Mouse (Mus musculus) regulatory T cell (primary cell): ENCODE data around the gene Tmem242.

Experiments used
- in situ Hi-C: fragments of 300-600 bp; cut with MboI, MseI; formaldehyde crosslinking; loops from one replicate; pipeline ENCODE4 v1.15.1; 2025; ENCODE audit warnings: high pct_unique_total_duplicates

The Tmem242 gene

DNA sequence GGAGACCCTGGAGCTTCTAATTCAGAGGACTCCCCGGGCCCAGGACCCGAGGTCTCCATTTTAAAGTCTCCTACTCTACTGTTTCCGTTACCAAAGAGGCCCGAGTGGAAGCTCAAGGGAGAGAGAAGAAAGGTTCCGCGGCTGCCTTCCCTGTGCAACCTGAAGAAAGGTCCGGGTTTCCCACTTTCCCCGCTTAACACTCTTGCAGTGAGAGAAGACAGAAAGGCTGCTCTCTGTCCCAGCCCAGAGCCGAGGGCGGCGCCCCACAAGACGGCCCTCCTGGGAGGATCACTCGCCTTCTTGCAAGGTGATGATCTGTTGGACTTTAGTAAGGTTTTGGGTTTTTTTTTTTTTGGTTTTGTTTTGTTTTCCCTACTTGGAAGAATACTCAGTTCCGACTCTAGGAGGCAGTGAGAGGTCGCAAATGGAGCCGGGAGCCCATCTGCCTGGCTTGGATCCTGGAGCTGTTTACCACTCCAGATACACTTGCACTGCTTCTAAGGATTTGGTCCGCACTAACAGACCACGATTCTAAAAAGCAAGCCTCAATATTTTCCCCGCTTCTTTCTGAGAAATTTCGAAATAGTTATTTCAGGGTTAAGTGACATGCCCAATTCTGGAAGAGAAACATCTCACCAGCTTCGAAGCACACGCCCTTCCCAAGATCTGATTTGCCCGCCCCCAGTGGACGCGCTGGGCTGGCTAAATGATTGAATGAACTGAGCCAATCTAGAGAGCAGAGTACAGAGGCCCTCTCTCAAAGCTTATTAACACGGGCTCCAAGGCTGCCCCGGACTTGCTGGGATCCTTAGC lies at the start of gene Tmem242:
TSS of gene Tmem242 (minus strand) at position 101 of the 813 bp plus-strand sequence.
- in situ Hi-C loops = loop anchor here (5.0 to 10.0 kb wide), 3 partner anchors 54 to 447 kb away; partner anchors contain the start of gene Zdhhc14

DNA sequence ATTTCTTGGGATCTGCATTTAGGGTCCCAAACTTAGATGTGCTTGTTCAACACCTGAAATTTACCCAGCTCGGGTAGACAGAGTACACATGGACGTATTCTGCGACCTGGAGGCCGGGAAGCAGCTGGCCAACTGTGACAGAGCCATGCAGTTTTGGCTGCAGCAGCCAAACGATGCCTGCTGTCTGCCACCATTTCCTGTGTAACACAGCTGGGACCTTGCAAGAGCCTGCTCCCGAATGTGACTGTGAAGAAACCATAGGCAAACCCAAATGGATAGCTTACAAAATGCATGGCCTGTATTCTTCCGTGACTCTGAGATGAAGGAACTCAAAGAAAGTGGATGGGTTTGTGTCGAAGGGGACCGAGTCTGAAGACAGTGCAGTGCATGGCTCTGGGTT lies 48.1 kb upstream of the Tmem242 start:
- in situ Hi-C loops = no loop called here

DNA sequence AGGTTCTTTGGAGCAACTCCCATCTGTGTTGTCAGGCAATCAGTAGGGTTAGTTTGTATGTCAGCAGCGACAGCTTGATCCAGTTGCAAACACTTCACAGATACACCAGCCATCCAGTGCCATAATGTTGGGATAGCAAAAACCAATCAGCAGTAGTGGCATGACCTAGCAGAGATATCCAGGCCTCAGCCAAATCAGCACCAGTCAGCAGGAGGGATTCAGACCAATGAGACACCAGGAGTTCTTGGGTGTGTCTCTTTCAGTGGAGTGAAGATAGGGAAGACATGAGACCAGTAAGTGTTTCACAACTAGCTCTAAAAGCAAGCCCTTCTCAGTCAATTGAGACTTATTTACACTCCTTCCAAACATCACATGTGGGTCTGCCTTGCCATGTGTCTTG lies 44.6 kb upstream of the Tmem242 start:
- in situ Hi-C loops = no loop called here

DNA sequence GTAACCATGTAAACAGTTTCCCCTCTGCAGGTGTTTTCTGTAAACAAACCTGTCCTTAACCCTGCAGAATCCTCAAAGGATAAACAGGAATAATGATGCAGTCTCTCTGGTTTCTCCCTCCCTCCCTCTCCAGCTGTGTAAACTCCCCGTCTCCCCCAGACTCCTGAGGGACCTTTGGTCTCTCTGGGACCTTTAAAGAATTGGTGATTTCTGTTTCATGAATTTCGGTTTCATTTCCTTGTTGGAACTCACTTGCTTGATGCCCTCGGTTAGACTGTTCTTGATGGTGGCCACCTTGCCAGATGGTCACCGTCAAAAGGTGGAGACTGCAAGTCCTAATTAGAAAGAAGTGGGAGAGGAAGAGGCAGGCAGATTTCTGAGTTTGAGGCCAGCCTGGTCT lies 43.4 kb upstream of the Tmem242 start:
- in situ Hi-C loops = no loop called here

- in situ Hi-C loops = no loop called here
Measured at GRCm38 (mm10) chr17:5475960-5476725, 36.1 kb upstream of the Tmem242 start.

DNA sequence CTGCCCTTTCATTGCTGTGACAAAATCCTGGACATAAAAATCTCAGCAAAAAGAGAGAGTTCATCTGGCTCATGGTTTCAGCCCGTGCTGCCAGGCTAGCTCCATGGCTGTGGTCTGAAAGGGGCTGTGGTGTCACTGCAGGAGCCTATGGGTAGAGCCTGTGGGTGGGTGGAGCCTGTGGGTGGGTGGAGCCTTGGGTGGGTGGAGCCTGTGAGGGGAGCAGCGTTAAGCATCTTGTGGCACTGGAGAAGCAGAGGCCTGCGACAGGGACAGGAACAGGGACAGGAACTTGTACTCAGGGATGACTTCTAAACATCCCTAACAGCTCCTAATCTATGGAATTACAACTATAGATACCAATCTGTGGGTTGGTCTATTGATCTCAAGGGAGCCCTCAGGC lies 32.2 kb upstream of the Tmem242 start:
- in situ Hi-C loops = no loop called here

GRCm38 (mm10) chr17:5467177-5467576 lies 27.1 kb upstream of the Tmem242 start:
- in situ Hi-C loops = no loop called here

GRCm38 (mm10) chr17:5466736-5467135 lies 26.7 kb upstream of the Tmem242 start:
- in situ Hi-C loops = no loop called here

DNA sequence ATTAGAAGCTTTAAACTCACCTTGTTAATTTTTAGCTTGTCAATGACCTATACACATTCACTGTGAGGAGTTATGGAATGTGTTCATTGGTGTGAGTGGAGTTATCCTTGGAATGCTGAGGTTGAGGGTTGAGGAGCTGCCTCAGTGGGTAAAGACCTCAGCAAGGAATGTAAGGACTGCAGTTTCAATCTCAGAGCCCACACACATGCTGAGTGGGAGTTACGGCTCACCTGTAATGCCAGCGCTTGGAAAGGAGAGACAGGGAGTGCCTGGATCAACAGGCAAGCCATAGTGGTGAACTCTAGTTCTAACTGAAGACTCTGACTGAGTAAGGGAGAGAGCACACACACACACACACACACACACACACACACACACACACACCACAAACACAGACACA lies 23.9 kb upstream of the Tmem242 start:
- in situ Hi-C loops = no loop called here

- in situ Hi-C loops = loop anchor here (10.0 kb wide), 1 partner anchor 251 kb away; no protein-coding TSS in a partner anchor
Measured at GRCm38 (mm10) chr17:5453657-5454056, 13.6 kb upstream of the Tmem242 start.

DNA sequence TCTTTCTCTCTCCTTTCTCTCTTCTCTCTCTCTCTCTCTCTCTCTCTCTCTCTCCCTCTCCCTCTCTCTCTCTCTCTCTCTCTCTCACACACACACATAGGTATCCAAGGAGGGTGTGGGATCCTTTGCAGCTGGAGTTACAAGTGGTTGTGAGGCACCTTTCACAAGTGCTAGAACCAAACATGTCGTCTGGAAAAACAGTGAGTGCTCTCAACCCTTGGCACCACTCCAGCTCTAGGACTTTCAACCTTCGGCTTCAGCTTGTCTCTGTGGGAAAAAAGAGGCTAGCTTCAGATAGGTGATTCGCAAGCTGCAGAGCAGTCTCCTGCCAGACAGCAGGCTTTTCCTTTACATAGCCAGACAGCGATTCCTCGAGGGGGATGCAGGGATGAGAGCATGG lies 3.7 kb upstream of the Tmem242 start:
- in situ Hi-C loops = loop anchor here (5.0 to 10.0 kb wide), 3 partner anchors 51 to 444 kb away; partner anchors contain the start of gene Zdhhc14

DNA sequence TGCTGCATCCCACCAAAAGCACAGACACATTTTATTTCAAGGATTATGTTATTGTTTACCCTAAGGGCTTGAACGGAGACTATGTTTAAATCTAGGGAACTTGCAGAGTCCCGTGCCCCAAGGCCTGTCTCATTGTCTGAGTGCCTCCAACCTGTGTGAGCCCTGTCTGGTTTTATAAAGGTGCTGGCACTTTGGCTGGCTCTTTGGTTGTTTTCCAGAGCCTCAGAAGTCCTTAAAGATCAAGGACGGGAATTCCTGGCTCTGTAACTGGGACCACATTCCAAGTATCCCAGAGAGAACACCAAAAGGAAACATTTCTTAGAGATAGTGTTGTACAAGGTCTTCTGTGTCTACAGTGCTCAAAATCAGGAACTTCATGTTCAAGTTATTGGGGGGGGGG lies 3.2 kb upstream of the Tmem242 start:
- in situ Hi-C loops = loop anchor here (5.0 to 10.0 kb wide), 3 partner anchors 52 to 444 kb away; partner anchors contain the start of gene Zdhhc14

GRCm38 (mm10) chr17:5442403-5442802 lies 2.3 kb upstream of the Tmem242 start:
- in situ Hi-C loops = loop anchor here (5.0 to 10.0 kb wide), 3 partner anchors 52 to 445 kb away; partner anchors contain the start of gene Zdhhc14

DNA sequence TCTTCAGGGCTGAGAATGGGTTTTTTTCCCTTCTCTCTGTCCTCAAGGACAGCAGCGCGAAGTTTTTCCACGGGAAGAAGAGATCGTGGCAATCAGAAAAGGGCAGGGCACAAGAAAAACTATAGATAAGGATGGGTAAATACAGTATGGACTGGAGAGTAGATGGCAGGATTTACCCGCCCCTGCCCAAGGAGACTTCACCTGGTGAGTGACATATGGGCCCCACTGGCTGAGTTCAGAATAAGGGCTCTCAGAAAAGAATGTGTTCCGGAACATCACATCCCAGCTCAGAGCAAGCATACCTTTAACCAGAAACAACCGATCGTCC lies 264 bp downstream of the Tmem242 start:
- in situ Hi-C loops = loop anchor here (5.0 to 10.0 kb wide), 3 partner anchors 55 to 448 kb away; partner anchors contain the start of gene Zdhhc14

- in situ Hi-C loops = no loop called here
Measured at GRCm38 (mm10) chr17:5429772-5430133, 10.3 kb downstream of the Tmem242 start.

GRCm38 (mm10) chr17:5429090-5429771 lies 10.8 kb downstream of the Tmem242 start:
- in situ Hi-C loops = no loop called here

DNA sequence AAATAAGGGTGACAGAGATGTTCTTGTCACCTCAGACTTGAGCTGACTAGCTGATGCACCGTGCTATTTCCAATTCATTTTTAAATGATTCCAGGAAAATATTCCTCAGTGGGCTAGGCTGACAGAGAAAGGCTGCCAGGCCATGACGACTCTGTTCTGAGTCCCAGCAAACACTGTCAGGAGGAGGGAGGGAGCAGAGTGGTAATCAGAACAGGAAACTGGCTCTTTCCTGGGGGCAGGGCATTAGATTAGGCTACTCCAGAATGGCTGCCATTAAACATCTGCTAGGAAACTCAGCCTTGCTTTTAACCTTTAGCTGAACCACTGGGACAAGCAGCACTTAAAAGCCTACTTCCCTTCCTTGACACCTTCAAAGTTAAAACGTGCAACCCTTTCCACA lies 14.9 kb downstream of the Tmem242 start:
- in situ Hi-C loops = no loop called here

DNA sequence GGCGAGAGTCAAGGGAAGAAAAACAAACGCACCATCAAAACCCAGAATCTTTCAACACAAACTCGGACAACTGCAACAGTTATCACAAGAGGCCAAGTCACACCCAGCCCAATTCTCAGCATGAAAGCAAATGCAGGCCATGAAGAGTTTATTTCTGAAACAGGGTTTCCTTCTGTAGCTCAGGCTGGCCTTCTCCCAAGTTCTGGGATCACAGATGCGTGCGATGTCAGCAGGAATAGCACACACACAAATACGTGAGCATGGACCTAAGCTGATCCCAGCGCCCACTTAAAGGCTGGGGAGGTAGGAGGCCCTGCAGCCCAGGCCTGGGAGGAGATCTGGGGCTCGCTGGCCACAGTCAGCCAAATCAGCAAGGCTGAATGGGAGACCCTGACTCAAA lies 15.9 kb downstream of the Tmem242 start:
- in situ Hi-C loops = no loop called here

DNA sequence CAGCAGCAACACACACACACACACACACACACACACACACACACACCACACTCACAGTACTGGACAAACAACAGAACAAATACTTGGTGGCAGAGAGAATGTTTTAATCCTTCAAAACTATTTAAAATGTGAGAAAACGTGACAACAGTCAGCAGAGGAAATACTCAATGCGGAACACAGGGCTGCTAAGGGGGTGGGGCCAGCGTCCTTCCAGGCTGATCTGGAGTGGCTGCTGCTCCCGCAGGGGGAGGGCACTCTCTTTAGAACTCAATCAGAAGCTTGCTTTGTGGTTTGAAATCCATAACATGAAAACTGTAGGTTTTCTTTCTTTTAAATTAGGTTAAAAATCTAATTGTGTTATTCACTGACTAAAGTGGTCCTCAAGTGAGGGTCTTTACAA lies 18.2 kb downstream of the Tmem242 start:
- in situ Hi-C loops = no loop called here

DNA sequence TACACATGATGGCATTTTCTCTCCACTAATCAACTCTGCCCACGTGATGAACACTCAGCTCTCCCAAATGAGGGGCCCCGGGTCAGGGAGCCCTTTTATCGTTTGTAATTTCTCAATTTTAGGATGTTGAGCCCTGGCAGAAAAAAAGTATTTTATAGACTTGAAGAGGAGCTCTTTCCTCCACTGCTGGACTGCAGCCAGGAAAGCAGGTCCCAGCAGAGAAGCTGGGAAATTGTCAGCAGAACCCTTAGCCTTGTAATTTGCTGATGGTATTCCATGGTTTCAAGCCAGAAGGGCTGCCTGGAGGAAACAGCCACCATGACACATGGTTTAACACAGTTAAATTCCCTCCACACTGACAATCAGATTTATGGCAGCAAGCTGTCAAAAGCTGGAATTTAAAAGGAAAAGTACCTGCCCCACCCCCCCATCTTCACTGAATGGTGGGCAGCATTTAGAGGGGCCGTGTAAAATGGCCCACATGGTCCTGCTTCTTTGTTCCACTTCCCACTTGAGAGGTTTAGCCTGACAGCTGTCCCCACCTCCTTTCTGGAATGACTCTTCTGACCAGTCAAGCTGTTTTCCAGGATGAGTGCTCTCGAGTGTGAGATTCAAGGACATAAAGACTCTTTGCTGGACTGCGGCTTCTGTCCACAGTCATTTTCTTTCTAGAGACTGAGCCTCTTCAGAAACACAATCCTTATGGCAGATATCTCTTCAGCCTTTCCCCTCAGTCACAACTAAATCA lies 20.1 kb downstream of the Tmem242 start:
- in situ Hi-C loops = no loop called here

DNA sequence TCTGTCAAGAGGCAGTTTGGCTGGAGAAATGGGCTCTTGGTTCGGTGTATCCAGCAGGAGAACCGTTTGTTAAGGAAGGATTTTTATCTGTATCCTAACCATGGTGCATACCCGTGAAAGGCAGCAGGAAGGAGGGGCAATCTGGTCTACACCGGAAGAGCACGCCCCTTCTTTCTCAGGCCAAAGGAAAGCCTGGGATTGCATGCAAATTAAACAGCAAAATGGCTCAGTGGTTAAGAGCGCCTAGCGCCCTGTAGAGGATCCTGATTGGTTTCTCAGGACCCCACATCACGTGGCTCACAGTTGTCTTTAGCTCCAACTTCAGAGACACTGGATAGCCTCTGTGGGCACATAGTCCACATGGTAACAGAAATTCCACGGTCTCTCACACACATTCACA lies 21.0 kb downstream of the Tmem242 start:
- in situ Hi-C loops = no loop called here
